Mouse (Mus musculus) liver, embryonic 14.5 days (tissue): ENCODE data around the gene Hcfc1r1.

Source experiments
- CTCF ChIP-seq: IDR thresholded peaks from 2 replicates; pipeline ENCODE4 v1.5.1; 2016; ENCODE audit warnings: antibody characterized with exemption, low read depth, control low read depth
- EP300 ChIP-seq: IDR thresholded peaks from 2 replicates; pipeline ENCODE4 v1.6.1; 2016; ENCODE audit warnings: antibody characterized with exemption, low read depth

- no peak for TF ChIP-seq CTCF
- TF ChIP-seq EP300: no peak
Measured at GRCm38 (mm10) chr17:23673424-23674073, at the start of gene Hcfc1r1, which contains the start of gene Thoc6.
